Mouse (Mus musculus) spleen, adult 18-20 months (tissue): ENCODE measurements around the gene Tmem115.
A peak's percentile ranks its signal among the peaks of the same experiment; 100 is the strongest.
"Not testable (repeated sequence)": the region's sequence is repeated elsewhere in the genome, so short reads cannot be mapped to it uniquely, and the experiment has no call there.

Experiments
- DNase-seq, 2 experiments: peaks; one replicate each; pipeline ENCODE4 v3.0.0; 2022; ENCODE audit warnings: mixed read lengths in 2 of 2

Tmem115 gene

GRCm38 (mm10) chr9:107573774-107574173 lies 40.0 kb downstream of the Tmem115 start:
- DNase-seq: not testable (repeated sequence)

GRCm38 (mm10) chr9:107575579-107576356 lies 42.0 kb downstream of the Tmem115 start:
- DNase-seq: no peak

- DNase-seq: no peak
These were observed 42.8 kb downstream of the Tmem115 start, which contains the start of gene Hyal1 for GRCm38 (mm10) chr9:107576357-107577107. TSS of gene Hyal1 (plus strand) at chr9:107576927.

- no peak for DNase-seq
These were observed 44.1 kb downstream of the Tmem115 start for GRCm38 (mm10) chr9:107577871-107578270.

GRCm38 (mm10) chr9:107578587-107578986 lies 44.8 kb downstream of the Tmem115 start, which contains the start of gene Naa80:
TSS of gene Naa80 (plus strand) at chr9:107578887.
- no peak for DNase-seq

GRCm38 (mm10) chr9:107579023-107579900 lies 45.5 kb downstream of the Tmem115 start:
- no peak for DNase-seq

GRCm38 (mm10) chr9:107580501-107581317 lies 47.0 kb downstream of the Tmem115 start, which contains the start of gene Hyal3:
TSS of gene Hyal3 (plus strand) at chr9:107580818.
- DNase-seq: peak; percentile 68 to 72

- DNase-seq: no peak
These were observed 47.8 kb downstream of the Tmem115 start for GRCm38 (mm10) chr9:107581584-107581983.

GRCm38 (mm10) chr9:107582509-107583062 lies 48.8 kb downstream of the Tmem115 start:
- no peak for DNase-seq

GRCm38 (mm10) chr9:107583174-107583573 lies 49.4 kb downstream of the Tmem115 start:
- no peak for DNase-seq

GRCm38 (mm10) chr9:107586504-107586903 lies 52.8 kb downstream of the Tmem115 start:
- no peak for DNase-seq

- DNase-seq: peak; percentile 96
These were observed 53.5 kb downstream of the Tmem115 start, which contains the start of gene Ifrd2 for GRCm38 (mm10) chr9:107586974-107587832. TSS of gene Ifrd2 (plus strand) at chr9:107587642.

- no peak for DNase-seq
These were observed 54.3 kb downstream of the Tmem115 start for GRCm38 (mm10) chr9:107587833-107588639.
